Mouse (Mus musculus): ENCODE data around the gene Gucd1. TPM values are rescaled to one million over a fixed set of nuclear protein-coding genes. Genes with fewer than 3 reads are reported as not detected.

Gene Gucd1
- polyA plus RNA-seq, 1 experiment: 80.5 TPM

DNA sequence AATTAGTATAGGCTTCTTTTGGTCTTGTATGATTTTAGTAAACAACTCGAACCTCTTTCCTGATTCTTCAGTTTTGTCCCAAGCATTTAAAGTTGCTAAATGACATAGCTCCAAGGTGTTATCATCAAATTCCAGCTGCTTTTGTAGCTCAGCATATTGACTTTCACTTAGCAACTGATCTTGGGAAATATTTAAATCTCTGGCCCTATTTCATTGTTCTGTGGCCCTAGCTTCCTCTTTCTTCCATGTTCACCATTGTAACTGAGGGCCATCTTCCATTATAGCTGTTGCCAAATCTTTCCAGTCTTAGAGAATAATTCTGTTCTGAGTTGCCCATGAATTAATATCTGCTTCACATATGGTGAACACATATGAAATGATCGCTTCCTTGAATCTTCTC, 27.0 kb downstream of the Gucd1 start:
- Histone ChIP-seq H3K4me1 (replicated peaks; ENCODE audit: control insufficient read depth, insufficient read depth, low read length) (peaks cover 2% of the 10 kb centered on the region; the same call in 1 of the 2 replicates), H3K27me3 (ENCODE audit: control insufficient read depth, insufficient read depth, low read length) (no peaks in the 10 kb centered on the region), H3K4me3 (ENCODE audit: control insufficient read depth, insufficient read depth, low read length) (no peak overlapping the region), H3K27ac (ENCODE audit: control insufficient read depth, insufficient read depth, low read length) (no peak overlapping the region), H3K36me3 (ENCODE audit: control insufficient read depth, insufficient read depth, low read length) (no peaks in the 10 kb centered on the region)
- TF ChIP-seq CTCF (IDR thresholded peaks at IDR 0.05; ENCODE audit: borderline replicate concordance, control insufficient read depth, extremely low read depth, insufficient read depth, low read length, poor library complexity) (no peak), POLR2A (IDR thresholded peaks at IDR 0.05; ENCODE audit: control insufficient read depth, extremely low read depth, insufficient read depth, low read length, poor library complexity) (no peak)
- WGBS: 93% methylated on average over 2 of the region's 2 CpGs
- DNase-seq: no peak

DNA sequence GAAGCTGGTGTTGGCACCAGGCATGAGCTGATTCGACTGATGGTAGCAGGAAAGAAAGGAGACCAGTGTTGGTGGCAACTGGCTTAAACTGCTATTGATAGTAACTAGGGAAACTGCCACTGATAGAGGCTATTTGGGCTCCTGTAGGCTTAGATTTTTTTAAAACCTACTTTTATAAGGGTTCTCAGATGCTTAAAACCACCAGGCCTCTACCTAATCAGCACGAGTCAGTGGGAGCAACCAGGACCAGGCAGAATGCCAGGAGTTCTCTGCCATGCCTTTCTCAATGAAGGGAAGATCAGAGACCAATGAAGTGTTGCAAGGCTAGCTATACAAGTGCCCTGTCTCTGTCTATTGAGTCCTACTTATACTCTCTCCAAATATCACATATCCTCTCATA, 28.2 kb downstream of the Gucd1 start:
- Histone ChIP-seq H3K4me1 (replicated peaks; ENCODE audit: control insufficient read depth, insufficient read depth, low read length) (peaks cover 2% of the 10 kb centered on the region; the same call in 1 of the 2 replicates), H3K4me3 (ENCODE audit: control insufficient read depth, insufficient read depth, low read length) (no peak overlapping the region), H3K27ac (ENCODE audit: control insufficient read depth, insufficient read depth, low read length) (no peak overlapping the region), H3K36me3 (ENCODE audit: control insufficient read depth, insufficient read depth, low read length) (no peaks in the 10 kb centered on the region), H3K27me3 (ENCODE audit: control insufficient read depth, insufficient read depth, low read length) (no peaks in the 10 kb centered on the region)
- 83% methylated on average over 2 of the region's 2 CpGs for WGBS
- TF ChIP-seq CTCF (IDR thresholded peaks at IDR 0.05; ENCODE audit: borderline replicate concordance, control insufficient read depth, extremely low read depth, insufficient read depth, low read length, poor library complexity) (no peak), POLR2A (IDR thresholded peaks at IDR 0.05; ENCODE audit: control insufficient read depth, extremely low read depth, insufficient read depth, low read length, poor library complexity) (no peak)
- DNase-seq: no peak

DNA sequence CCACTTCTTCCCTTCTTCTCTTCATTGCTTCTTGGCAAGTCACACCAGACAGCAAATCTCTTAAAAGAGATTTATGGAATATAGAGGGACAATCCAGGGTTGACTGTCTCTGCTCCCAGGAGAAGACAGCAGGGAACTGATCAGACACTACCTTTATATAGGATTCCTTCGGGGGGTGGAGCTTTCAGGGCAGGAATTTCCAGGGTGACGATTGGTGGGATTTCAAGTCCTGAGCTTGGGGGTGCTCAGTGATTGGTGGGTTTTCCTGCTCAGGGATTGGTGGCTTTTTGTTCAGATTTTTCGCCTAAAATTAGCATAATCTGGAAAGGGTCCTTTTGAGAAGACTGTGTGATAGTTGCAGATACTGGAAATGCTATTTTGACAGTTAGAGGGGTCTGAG, 30.6 kb downstream of the Gucd1 start:
- no peak for TF ChIP-seq POLR2A (IDR thresholded peaks at IDR 0.05; ENCODE audit: control insufficient read depth, extremely low read depth, insufficient read depth, low read length, poor library complexity)
- no peak for TF ChIP-seq CTCF (IDR thresholded peaks at IDR 0.05; ENCODE audit: borderline replicate concordance, control insufficient read depth, extremely low read depth, insufficient read depth, low read length, poor library complexity)
- Histone ChIP-seq H3K27me3 (ENCODE audit: control insufficient read depth, insufficient read depth, low read length) (no peaks in the 10 kb centered on the region), H3K4me3 (ENCODE audit: control insufficient read depth, insufficient read depth, low read length) (no peak overlapping the region), H3K36me3 (ENCODE audit: control insufficient read depth, insufficient read depth, low read length) (no peaks in the 10 kb centered on the region), H3K4me1 (replicated peaks; ENCODE audit: control insufficient read depth, insufficient read depth, low read length) (peaks cover 2% of the 10 kb centered on the region; the same call in 1 of the 2 replicates), H3K27ac (ENCODE audit: control insufficient read depth, insufficient read depth, low read length) (no peak overlapping the region)
- DNase-seq: no peak
- WGBS: 86% methylated on average over 3 of the region's 3 CpGs

DNA sequence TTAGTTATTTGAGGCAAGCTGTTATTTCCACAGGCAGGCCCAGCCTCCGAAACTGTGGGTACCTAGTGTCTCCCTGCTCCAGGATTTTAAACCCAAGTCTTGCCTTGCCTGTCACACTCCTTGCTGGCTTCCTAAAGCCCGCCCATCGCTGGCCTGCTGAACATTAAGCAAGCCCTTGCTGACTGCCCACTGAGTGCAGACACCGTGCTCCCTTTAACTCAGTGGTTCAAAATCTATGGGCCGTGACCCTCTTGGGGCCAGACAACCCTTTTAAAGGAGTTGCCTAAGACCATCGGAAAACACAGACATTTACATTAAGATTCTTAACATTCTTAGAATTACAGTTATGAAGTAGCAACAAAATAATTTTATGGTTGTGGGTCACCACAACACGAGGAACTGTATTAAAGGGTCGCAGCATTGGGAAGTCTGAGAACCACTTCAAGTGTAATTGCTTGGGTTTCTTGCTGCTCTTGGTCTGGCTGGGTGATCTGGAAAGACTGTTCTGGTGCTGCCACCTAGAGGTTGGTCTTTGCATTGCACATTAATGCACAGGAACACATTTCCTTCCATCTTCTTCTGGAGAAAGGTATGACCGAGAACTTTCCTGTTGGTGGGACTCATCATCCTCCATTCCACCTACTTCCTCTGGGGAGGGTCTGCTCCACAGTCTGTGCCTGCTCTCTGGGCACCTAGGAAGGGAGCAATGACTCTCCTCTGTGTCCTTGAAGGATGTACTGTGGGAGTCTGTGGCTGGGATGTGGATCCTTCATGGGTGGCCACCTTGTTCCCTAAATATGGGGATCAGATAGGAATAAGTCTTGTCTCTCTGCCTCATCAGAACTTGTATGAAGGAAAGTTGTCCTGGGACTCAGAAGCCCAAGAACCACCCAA, 31.4 kb downstream of the Gucd1 start:
- Histone ChIP-seq H3K27me3 (ENCODE audit: control insufficient read depth, insufficient read depth, low read length) (no peaks in the 10 kb centered on the region), H3K4me1 (replicated peaks; ENCODE audit: control insufficient read depth, insufficient read depth, low read length) (peaks cover 1% of the 10 kb centered on the region; the same call in 1 of the 2 replicates), H3K36me3 (ENCODE audit: control insufficient read depth, insufficient read depth, low read length) (no peaks in the 10 kb centered on the region), H3K4me3 (ENCODE audit: control insufficient read depth, insufficient read depth, low read length) (no peak overlapping the region), H3K27ac (ENCODE audit: control insufficient read depth, insufficient read depth, low read length) (no peak overlapping the region)
- DNase-seq: peak; percentile 79
- 61% methylated on average over 9 of the region's 9 CpGs for WGBS
- TF ChIP-seq POLR2A (IDR thresholded peaks at IDR 0.05; ENCODE audit: control insufficient read depth, extremely low read depth, insufficient read depth, low read length, poor library complexity) (no peak), CTCF (IDR thresholded peaks at IDR 0.05; ENCODE audit: borderline replicate concordance, control insufficient read depth, extremely low read depth, insufficient read depth, low read length, poor library complexity) (no peak)

DNA sequence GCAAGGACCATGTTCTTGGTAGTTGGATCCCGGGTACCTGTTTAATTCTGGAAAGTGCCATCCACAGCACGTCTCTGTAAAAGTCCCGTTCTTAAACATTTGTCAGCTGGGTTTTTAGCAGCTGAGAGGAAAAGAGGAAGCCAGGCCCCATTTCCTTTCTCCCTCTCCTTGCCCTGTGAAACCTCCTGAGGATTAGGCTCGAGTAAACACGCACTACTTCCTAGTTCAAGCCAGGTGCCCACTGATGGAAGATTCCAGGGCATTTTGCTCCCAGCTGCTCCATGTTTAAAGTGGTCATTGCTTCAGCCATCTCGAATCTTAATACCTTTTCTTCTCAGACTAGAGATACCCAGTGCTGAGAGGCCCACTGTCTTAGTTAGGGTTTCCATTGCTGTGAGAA, 33.0 kb downstream of the Gucd1 start:
- DNase-seq: no peak
- Histone ChIP-seq H3K4me3 (ENCODE audit: control insufficient read depth, insufficient read depth, low read length) (no peak overlapping the region), H3K4me1 (replicated peaks; ENCODE audit: control insufficient read depth, insufficient read depth, low read length) (no peaks in the 10 kb centered on the region), H3K27me3 (ENCODE audit: control insufficient read depth, insufficient read depth, low read length) (no peaks in the 10 kb centered on the region), H3K36me3 (ENCODE audit: control insufficient read depth, insufficient read depth, low read length) (no peaks in the 10 kb centered on the region), H3K27ac (ENCODE audit: control insufficient read depth, insufficient read depth, low read length) (no peak overlapping the region)
- TF ChIP-seq CTCF (IDR thresholded peaks at IDR 0.05; ENCODE audit: borderline replicate concordance, control insufficient read depth, extremely low read depth, insufficient read depth, low read length, poor library complexity) (no peak), POLR2A (IDR thresholded peaks at IDR 0.05; ENCODE audit: control insufficient read depth, extremely low read depth, insufficient read depth, low read length, poor library complexity) (no peak)
- 26% methylated on average over 6 of the region's 6 CpGs for WGBS

DNA sequence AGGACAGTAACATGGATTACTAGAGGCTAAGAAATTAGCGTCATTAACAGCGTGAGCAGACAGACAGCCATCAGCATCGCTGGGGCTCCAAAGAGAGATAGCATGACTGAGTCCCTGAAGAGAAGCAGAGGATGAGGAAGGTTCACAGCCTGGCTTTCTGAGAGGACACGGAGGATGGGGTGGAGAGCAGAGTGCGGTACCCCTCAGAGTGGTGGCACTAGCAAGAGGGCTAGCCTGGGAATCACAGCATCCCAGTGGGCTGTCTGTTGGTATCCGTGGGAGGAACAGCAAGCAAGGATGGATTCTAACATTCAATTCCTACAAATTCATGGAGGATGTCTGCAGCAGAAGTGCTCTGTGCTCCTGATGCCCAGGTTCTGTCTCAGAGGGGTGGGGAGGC, 33.7 kb downstream of the Gucd1 start:
- DNase-seq: no peak
- H3K27me3 ChIP-seq (ENCODE audit: control insufficient read depth, insufficient read depth, low read length): no peaks in the 10 kb centered on the region
- TF ChIP-seq CTCF (IDR thresholded peaks at IDR 0.05; ENCODE audit: borderline replicate concordance, control insufficient read depth, extremely low read depth, insufficient read depth, low read length, poor library complexity) (no peak), POLR2A (IDR thresholded peaks at IDR 0.05; ENCODE audit: control insufficient read depth, extremely low read depth, insufficient read depth, low read length, poor library complexity) (no peak)
- 94% methylated on average over 6 of the region's 6 CpGs for WGBS
- H3K4me3 ChIP-seq (ENCODE audit: control insufficient read depth, insufficient read depth, low read length): no peak overlapping the region
- H3K27ac ChIP-seq (ENCODE audit: control insufficient read depth, insufficient read depth, low read length): no peak overlapping the region
- H3K36me3 ChIP-seq (ENCODE audit: control insufficient read depth, insufficient read depth, low read length): no peaks in the 10 kb centered on the region
- no peaks in the 10 kb centered on the region for H3K4me1 ChIP-seq (replicated peaks; ENCODE audit: control insufficient read depth, insufficient read depth, low read length)
